ENCODE assay signal across 8 mouse cellular contexts in genomic region chr16:92159114-92159513, GRCm38 (mm10).
A peak's percentile ranks its signal among the peaks of the same experiment; 100 is the strongest.
DNase-seq lines count a peak whose midpoint lies in the region; ATAC-seq and TF ChIP-seq lines count a peak whose summit lies in the region.

No protein-coding gene starts in this region.

- no peaks in the 10 kb centered on the region; the same call in 1 of the 2 replicates for H3K4me1 ChIP-seq in heart, adult 2 months (ENCODE audit: control insufficient read depth, insufficient read depth, low read length)
- H3K4me1 ChIP-seq in embryonic facial prominence, embryonic 11.5 days (ENCODE audit: control insufficient read depth, insufficient read depth, low read length): no peaks in the 10 kb centered on the region
- peaks cover 6% of the 10 kb centered on the region for H3K4me1 ChIP-seq in kidney, embryonic 14.5 days (ENCODE audit: control insufficient read depth, insufficient read depth, low read length)

- WGBS in heart, adult 2 months: 32% methylated on average over 6 of the region's 6 CpGs
- WGBS in embryonic facial prominence, embryonic 11.5 days: 40% methylated on average over 6 of the region's 6 CpGs
- 8% methylated on average over 6 of the region's 6 CpGs for WGBS in kidney, embryonic 14.5 days

- peak overlapping the region; percentile 72 for H3K27ac ChIP-seq in heart, adult 2 months
- H3K27ac ChIP-seq in embryonic facial prominence, embryonic 11.5 days (replicated peaks; ENCODE audit: low read depth, low read length): no peak overlapping the region
- H3K27ac ChIP-seq in kidney, embryonic 14.5 days (ENCODE audit: low read depth, low read length): peak overlapping the region; percentile 48; the same call in 1 of the 2 replicates

- no peak for TF ChIP-seq POLR2A in heart, adult 2 months (IDR thresholded peaks at IDR 0.05; ENCODE audit: insufficient read depth, low read depth, low read length)

- H3K36me3 ChIP-seq in heart, adult 2 months (ENCODE audit: control insufficient read depth, insufficient read depth, low read length): no peaks in the 10 kb centered on the region
- no peaks in the 10 kb centered on the region for H3K36me3 ChIP-seq in embryonic facial prominence, embryonic 11.5 days (replicated peaks; ENCODE audit: control insufficient read depth, insufficient read depth, low read depth, low read length)
- H3K36me3 ChIP-seq in kidney, embryonic 14.5 days (ENCODE audit: control insufficient read depth, insufficient read depth, low read length): no peaks in the 10 kb centered on the region

- TF ChIP-seq EP300 in heart, adult 2 months (IDR thresholded peaks at IDR 0.05; ENCODE audit: insufficient read depth, low read depth, low read length): no peak

- peak overlapping the region; percentile 70 for H3K4me2 ChIP-seq in embryonic facial prominence, embryonic 11.5 days (ENCODE audit: low read depth, low read length)
- H3K4me2 ChIP-seq in kidney, embryonic 14.5 days (replicated peaks; ENCODE audit: low read depth, low read length): peak overlapping the region; percentile 95

- H3K79me2 ChIP-seq in heart, adult 2 months (replicated peaks; ENCODE audit: control insufficient read depth, insufficient read depth, low read length): no peaks in the 10 kb centered on the region

- TF ChIP-seq CTCF in heart, adult 2 months (IDR thresholded peaks at IDR 0.05): no peak

- intact Hi-C loops in heart, adult 2 months (cut with DNase I): no loop called here
- intact Hi-C loops in left cerebral cortex, postnatal 4 days (cut with DNase I): no loop called here

- H3K9ac ChIP-seq in heart, adult 2 months (ENCODE audit: low read depth, low read length): no peak overlapping the region
- H3K9ac ChIP-seq in embryonic facial prominence, embryonic 11.5 days (replicated peaks; ENCODE audit: low read length): peak overlapping the region; percentile 54
- H3K9ac ChIP-seq in kidney, embryonic 14.5 days (ENCODE audit: low read depth, low read length): peak overlapping the region; percentile 60

- DNase-seq in heart, adult 2 months: no peak
- no peak for DNase-seq in heart, adult 11 months
- DNase-seq in embryonic facial prominence, embryonic 11.5 days (ENCODE audit: low spot score): no peak
- DNase-seq in lung, postnatal 10 days: peak; percentile 27
- no peak for DNase-seq in urinary bladder, adult 18-20 months (ENCODE audit: low spot score in 2 of 2)
- DNase-seq in left cerebral cortex, postnatal 4 days: no peak

- H3K27me3 ChIP-seq in heart, adult 2 months (ENCODE audit: control insufficient read depth, insufficient read depth, low read length): no peaks in the 10 kb centered on the region
- no peaks in the 10 kb centered on the region for H3K27me3 ChIP-seq in embryonic facial prominence, embryonic 11.5 days (ENCODE audit: control insufficient read depth, insufficient read depth, low read length)
- H3K27me3 ChIP-seq in kidney, embryonic 14.5 days (ENCODE audit: control insufficient read depth, insufficient read depth, low read length): no peaks in the 10 kb centered on the region

- no peaks in the 10 kb centered on the region for H3K9me3 ChIP-seq in embryonic facial prominence, embryonic 11.5 days (replicated peaks; ENCODE audit: control insufficient read depth, low read length)
- no peaks in the 10 kb centered on the region for H3K9me3 ChIP-seq in kidney, embryonic 14.5 days (ENCODE audit: control insufficient read depth, low read length)

- H3K4me3 ChIP-seq in heart, adult 2 months: peak overlapping the region; percentile 47
- peak overlapping the region; percentile 39 for H3K4me3 ChIP-seq in embryonic facial prominence, embryonic 11.5 days (ENCODE audit: low read depth, low read length)
- H3K4me3 ChIP-seq in kidney, embryonic 14.5 days (ENCODE audit: low read length): peak overlapping the region; percentile 46

- no peak for ATAC-seq in embryonic facial prominence, embryonic 11.5 days (replicated peaks; ENCODE audit: insufficient number of reproducible peaks, low FRiP score, low TSS enrichment, low read depth)
- ATAC-seq in kidney, embryonic 14.5 days (ENCODE audit: low FRiP score, low TSS enrichment): peak; percentile 21; the same call in 1 of the 2 replicates
- no peak for ATAC-seq in inflammation-experienced regulatory T-cells, adult 6 months
